Mouse (Mus musculus): ENCODE measurements around the gene Igf2bp3.

Gene Igf2bp3

DNA sequence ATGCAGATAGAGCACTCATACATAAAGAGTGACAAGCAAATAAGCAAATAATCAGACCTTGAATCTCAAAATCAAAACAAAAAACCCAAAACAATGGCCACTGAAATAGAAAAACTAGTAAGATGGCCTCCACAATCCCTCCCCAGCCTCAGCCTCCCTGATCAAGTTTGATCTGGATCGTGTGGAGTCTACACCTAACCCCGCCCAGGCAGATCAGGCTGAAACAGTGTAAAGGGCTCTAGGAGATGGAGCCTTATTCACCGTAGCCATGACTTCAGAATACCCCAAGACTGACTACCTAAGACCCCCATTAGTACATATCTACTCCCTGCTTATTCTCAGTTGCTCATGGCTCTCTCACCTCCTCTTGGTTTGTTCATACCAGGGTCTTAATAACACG is 41.1 kb downstream of the Igf2bp3 start:
- DNase-seq (ENCODE audit: low spot score), result no peak

DNA sequence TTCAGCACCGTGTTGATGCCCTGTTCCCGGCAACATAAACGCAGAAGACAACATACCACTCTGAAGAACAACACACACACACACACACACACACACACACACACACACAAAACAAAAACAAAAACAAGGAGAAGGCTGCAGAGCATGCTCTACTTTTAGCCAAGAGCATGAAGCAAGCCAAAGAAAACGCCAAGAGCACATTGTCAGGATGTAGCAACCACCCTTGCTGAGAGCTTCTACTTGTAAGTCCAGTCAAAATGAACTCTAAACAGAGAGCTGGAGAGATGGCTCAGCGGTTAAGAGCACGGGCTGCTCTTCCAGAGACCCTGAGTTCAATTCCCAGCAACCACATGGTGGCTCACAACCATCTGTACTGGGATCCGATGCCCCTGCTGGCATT is 41.5 kb downstream of the Igf2bp3 start:
- DNase-seq (ENCODE audit: low spot score), result no peak

DNA sequence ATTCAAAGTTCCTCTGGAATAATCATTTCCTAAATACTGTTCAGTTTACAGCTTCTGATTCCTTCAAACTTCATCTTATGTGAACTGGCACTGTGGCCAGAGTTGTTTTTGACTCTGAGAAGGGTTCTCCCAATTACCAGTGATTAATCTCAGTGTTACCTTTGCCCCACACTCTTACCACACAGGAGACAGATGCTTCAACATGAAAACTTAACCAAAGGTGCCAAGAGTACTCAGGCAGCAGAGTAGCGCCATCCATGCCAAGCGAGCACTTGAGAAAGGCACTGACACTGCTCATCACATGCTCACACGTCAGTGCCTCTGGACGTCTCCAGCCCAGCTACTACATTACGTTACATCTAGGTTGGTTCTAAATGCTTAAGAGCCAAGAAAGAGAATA is 43.5 kb downstream of the Igf2bp3 start:
- DNase-seq (ENCODE audit: low spot score), result no peak

DNA sequence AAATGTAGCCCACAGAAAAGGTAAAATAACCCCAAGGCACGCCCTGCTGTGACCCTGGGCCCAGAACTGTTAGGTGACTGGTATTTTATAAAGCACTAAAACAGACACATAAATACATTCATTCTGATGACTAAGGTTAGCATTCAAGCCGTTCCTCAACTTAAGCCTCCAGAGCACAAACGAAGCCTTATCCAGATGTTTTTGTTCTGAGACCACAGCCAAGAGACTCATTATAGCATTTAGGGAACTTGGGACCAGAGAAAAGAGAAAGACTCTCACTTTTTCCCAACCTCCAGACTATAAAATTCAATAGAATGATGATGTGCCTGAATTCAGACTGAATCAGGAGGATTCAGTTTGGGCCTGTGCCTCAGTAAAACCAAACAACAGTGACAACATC is 46.1 kb downstream of the Igf2bp3 start:
- DNase-seq (ENCODE audit: low spot score), result no peak

DNA sequence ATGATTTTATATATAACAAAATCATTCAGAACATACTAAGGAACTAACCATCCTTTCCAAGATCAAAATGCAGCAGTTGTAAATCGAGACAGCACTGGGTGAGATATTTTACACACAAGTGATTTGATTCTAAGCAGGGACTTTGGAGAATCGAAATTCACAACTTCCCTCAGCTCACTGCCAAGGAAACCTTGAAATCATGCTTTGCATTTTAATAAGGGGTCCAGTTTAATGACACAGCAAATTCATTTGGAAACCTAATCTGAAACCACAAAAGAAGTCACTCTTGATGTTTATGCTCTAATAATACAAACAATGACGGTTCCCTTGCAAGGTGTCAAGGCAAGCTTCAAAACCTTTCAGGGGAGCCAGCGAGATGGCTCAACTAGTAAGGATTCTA is 47.4 kb downstream of the Igf2bp3 start:
- no peak for DNase-seq (ENCODE audit: low spot score)

DNA sequence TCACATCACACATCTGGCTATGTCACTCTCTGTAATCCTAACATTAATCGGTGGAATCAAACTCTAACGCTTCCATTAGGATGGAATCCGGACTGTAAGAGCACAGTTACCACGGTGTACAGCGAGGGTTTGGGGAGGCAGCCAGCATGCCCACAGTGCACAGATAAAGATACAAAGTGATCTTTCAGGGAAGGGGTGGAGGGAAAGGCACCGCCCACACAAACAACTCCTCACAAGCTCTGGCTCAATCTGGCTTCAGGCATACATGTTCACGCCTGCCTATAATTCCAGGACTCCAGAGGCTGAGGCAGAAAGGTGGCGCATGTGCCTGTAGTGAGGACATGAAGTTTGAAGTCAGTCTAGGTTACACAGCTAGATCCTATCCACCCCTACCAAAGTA is 48.4 kb downstream of the Igf2bp3 start:
- DNase-seq (ENCODE audit: low spot score), result no peak

DNA sequence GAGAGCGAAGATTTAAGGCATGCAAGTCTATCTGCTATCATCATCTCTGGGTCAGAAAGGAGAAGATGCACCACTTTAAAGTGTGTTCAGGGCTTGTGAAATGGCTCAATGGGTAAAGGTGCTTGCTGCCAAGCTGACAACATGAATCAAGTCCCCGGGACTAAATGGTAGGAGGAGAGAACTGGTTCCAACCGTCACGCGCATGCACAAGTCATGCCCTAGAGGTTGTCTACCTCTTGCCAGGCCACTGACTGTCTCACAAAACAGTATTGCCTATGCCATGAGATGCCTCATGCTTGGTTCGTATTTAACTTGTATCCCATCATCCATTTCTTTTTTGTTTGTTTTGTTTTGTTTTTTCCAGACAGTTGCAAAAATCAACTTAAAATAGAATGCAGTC is 48.9 kb downstream of the Igf2bp3 start:
- no peak for DNase-seq (ENCODE audit: low spot score)

DNA sequence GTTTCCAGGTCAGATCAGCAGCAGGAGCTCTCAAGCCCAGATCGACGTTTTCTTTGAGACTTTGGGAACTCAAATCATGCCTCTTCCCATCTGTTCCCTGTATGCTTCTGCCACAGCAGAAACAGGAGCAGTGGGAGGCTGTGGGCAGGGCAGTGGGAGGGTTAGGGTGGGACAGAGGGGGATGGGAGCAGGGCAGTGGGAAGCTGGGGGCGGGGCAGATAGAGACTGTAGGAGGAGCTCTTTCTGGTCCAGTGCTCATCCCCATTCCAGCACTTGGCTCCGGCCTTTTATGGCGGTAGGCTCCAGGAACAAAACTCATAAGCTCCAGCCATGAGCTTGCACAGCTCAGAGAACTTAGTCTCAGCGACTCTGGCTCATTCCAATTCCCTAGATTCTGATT is 49.7 kb downstream of the Igf2bp3 start:
- peak; percentile 61 for DNase-seq (ENCODE audit: low spot score)

DNA sequence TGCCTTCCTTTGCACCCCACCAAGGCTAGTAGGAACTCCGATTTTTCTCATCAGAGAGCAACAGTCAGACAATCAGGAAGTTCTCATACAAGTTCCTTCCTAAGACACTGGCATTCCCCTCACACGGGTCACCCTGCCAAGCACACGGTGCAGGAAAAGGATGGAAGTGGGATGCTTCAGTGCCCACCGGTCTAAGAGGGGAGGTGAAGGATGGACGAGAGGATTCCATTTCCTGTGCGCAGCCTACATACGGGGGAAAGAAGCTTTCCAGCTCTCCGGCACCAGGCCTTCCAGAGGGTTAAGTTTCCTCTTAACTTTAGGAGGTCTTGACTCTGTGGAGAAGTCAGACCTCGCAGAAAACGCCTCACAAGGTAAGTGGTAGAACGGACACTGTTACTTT is 50.1 kb downstream of the Igf2bp3 start:
- DNase-seq (ENCODE audit: low spot score), result no peak

DNA sequence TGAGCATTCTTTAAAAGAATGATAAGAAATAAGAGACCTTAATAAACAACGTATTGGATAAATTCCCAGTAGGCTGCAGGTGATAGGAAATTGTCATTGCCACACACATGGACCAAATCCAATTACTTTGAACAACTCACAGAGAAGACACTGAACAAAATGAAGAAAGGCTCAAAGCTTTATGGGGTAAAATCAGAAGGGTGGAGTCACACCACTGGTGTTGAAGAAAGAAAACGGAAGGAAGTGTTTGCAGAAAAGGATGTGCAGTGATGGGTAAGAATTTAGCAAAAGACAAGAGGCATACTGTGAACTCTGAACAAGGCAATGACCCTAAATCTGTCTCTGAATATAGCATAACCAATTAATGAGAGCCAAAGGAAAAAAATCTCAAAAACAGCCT is 54.8 kb downstream of the Igf2bp3 start:
- no peak for DNase-seq (ENCODE audit: low spot score)

DNA sequence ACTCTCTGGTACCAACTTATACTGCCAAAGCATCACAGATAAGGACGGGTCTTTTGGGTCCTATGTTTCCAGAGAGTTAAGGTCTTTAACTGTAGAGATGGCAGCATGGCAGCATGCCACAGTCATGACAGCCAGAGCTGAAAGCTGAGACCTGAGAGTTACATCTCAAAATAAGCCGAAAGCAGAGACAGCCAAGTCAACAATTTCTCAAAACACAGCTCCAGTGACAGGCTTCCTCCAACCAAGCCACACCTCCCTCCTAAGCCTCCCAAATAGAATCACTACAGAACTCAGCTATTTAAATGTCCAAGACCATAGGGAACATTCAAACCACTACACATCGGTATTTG is 58.0 kb downstream of the Igf2bp3 start:
- DNase-seq (ENCODE audit: low spot score), result no peak

DNA sequence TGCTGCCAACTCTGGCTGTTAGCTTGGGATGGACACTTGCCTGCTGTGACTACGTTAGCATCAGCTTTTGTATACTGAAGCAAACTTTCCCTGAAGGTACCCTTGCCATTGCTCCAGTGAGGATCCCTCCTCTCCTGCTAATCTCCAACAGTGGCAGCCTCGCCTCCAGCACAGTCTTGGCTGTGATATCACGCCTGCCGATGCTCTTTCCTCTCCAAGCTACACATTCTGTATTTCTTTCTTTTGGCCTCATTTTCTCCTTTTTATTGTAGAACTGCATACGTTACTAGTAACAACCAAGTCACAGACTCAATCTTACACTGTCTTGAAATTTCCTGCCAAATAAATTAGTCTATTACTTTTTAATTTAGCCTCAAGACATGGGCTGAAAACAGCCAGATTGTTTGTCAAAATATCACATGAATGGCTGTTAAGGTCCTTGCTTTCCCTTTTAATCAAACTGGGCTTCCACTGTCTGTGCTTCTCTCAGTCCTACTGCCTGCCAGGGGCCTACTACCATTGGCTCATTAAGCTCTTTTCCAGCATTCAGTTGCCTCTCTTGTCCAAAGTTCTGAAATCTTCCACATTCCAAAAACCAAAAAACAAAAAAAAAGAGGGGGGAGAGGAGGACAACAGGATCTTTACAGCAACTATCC is 58.5 kb downstream of the Igf2bp3 start:
- no peak for DNase-seq (ENCODE audit: low spot score)

DNA sequence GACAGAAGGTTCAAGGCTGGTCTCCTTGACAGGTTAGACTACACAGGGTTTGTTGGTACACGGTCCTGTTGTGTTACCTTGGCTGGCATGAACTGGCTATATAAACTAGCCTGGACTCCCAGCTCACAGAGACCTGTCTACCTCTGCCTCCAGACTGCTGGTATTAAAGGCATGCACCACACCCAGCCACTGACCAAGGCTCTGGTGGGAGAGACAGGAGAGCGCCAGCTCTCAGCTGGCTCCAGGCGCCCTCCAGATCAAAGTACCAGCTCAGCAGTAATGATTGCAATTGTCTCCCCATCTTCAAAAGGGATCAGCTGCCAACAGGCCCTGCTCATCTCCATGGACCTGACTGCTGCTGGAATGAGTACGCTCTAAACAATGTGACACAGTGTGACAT is 63.3 kb downstream of the Igf2bp3 start:
- no peak for DNase-seq (ENCODE audit: low spot score)

DNA sequence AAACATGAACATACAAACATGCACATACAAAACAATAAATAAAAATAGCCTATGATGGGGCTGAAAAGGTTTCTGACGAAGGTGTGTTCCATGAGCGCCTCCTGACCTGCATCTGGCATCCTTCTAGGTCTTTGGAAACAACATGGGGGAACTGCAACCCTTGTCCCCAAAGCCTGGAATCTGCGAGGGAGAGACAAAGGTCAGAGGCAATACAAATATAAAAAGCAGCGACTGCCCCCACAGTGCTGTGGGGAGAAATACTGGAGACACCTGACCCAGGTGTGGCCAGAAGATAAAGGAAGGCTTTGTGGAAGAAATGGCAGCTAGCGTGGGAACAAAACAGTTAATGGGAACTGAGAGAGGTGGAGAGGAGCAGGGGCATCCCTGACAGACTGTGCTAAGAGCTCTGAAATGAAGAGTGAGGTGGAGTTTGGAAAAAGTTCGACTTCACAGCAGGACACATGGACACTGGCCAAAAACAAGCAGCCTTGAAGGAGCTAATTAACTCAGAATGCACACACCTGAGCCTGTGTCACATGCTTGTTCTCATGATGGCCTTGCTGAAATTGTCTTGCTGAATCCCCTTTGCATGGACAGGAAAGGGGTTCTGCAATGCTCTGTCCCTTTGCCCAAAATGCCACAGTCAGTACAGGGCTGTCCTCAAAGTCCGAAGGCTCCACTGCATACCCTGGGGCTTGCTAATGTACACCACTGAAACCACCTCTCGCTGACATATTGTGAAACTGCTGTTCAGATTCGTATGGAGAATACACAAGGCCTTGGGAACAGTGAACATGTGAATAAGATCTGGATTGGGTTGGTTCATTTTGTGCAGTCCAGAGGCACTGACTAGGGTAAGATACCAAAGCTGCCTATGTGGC is 64.2 kb downstream of the Igf2bp3 start:
- no peak for DNase-seq (ENCODE audit: low spot score)

DNA sequence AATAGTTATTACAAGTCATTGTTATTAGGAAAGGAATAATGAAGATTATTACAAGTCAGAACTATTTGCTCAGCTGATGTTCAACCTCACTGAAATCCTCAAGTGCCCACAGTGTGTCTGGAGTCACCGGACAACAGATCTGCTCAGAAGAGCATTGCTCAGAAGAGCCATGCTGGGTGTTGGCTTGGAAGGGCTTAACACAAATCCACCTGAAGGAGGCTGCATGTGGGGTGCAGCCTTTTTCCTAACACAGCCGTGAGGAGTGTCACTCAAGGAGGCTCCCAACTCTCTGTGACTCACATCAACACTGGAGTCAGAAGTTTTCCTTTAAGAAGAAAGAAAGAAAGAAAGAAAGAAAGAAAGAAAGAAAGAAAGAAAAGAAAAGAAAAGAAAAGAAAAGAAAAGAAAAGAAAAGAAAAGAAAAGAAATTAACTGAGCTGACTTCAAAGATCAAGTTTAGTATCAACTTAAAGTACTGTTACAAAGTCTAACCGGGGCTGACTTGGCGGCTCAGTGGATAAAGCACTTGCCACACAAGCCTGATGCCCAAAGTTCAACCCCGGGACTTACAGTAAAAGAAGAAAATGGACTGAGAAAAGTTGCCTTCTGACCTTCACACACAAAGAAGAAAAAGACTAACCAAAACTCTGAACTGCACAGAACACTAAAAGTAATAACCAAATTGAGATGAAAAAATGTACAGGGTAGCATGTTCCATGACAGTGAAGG is 65.4 kb downstream of the Igf2bp3 start:
- no peak for DNase-seq (ENCODE audit: low spot score)

DNA sequence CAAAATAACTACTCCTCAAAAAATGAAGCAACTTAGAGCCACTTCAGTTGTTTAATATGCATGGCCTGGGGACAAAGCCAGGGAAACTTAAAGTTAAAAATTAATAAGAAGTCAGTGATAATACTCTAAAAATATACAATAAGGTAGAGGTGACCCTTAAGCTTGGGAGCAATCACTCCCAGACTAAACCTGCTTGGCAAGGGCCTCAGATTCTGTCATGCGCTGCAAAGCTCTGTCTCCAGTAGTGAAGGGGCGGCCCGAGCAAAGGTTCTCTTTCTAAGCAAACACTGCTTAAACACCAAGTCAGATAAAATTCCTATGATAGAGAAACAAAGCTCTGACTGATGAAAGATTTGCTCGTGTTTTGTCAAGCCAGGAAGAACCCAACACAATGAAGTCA is 66.0 kb downstream of the Igf2bp3 start:
- no peak for DNase-seq (ENCODE audit: low spot score)

DNA sequence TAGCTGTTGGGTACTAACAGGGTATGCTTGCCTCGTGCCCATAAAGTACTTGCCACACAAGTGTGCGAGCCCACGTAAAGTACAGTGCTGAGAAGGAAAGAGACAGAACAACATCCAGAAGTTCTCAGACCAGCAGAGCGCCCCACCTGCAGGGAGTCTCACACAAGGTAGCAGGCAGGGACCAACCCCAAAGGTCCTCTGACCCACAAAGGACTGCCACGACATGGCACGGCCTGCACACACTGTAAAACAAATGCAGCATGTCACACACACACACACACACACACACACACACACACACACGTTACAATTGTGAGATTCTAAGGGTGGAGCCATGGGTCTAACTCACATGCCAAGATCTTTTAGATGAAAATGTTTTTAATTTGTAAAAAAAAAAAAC is 66.4 kb downstream of the Igf2bp3 start:
- DNase-seq (ENCODE audit: low spot score), result no peak

DNA sequence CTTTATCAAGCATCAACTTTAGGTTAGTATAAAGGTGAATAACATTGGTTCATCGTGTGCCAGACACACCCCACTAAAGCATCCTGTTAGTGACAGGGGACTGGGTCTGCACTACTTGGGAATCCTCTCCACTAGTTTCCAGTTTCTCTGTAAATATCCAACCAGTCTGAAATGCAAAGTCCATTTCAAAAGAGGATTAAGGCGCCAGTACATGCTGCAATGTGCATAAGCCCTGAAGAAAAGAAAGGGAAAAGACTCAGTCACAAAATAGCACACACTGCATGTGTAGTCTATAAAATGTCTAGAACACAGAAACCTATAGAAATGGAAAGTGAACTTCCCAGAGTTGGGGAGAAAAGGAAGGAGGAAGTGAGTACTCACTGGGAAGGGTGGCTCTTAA is 68.3 kb downstream of the Igf2bp3 start:
- no peak for DNase-seq (ENCODE audit: low spot score)

DNA sequence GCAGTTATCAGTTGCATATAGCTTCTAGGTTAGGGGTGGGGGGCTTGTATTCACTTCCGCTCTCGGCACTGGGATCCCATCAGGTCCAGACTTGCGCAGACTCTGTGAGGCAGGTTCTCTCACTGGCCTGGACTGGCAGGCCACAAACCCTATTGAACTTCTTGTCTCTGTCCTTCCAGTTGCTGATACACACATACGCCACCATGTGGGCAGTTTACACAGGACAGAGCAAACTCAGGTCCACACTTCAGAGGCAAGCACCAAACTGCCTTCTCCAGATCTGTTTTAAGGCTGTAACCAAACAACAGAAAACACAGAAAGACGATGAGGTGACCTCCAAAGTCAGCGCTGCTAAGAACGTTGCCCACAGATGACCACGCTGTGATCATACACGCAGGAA is 72.3 kb downstream of the Igf2bp3 start:
- no peak for DNase-seq (ENCODE audit: low spot score)

DNA sequence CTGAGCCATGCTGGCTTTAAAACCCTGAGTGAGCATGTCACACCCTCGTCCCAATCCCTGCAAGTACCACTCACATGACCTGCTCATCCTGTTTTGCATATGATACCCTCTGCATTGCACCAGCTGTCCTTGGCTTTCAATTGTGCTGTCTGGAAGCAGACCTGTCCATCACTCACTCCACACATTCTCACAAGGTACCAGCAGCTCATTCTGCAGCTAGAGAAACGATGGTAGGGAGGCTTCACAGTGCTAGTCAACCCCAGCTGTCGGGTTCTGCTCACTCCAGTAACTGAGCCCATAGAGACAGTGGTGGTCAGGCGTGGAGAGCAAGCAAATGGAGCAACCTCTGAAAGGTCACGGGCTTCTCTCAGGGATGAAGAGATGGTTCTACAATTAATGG is 73.6 kb downstream of the Igf2bp3 start:
- no peak for DNase-seq (ENCODE audit: low spot score)

DNA sequence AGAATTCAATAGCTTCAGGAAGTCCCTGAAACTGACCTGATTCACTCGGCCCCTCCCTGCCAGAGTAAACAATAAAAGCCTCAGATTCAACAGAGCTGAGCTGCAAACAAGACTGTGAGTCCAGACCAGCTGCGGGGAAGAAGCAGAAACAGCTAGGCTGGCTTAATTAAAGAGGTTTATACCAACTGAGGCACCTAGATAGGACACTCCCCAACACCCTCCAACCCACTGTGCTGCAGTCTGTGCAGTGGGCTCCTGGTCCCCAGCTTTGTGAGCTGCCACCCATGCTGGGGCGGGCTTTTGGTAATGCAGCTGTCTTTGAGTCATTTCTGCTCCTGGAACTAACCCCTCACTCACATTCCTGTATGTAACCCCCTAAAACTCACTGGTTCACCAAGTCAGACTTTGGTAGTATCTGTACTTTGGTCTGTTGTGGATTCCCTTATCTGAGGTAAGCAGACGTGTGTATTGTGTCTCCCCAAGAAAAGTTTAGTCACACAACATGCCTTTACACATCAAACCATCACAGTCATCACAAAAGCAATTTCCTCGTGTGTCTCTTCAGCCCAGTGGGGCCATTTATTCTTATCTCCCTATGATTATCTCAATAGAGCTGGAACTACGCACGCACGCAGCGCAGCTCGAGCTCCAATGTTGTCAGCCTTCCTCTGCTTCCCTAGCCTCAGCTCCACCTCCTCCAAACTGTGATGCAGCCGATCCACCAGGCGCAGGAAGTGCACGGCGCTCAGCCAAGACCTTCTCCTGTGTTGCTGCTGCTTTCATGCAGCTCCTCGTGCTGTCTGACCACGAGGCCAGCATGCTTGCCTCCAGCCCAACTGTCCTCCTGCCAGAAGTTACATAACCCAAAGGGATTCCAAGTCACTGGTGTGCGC is 76.4 kb downstream of the Igf2bp3 start:
- no peak for DNase-seq (ENCODE audit: low spot score)

DNA sequence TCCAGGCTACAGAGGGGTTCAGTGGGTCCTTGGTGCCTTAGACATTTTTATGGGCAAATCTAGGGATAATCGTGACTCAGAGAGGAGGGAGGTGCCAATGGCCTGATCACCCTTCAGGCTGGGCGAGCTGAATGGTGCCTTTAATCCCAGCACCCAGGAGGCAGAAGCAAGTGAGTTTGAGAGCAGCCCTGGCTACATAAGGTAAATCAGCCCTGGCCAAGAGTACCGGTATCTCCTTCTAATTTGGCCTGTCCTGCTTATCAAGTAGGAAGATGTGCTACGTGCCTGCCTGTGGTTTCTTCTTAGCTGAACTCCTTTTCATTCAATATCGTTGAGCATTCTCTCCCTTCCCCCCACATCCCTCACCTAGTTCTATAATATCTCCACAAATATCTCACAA is 78.0 kb downstream of the Igf2bp3 start:
- no peak for DNase-seq (ENCODE audit: low spot score)
